Mouse (Mus musculus): Measurements from ENCODE around the gene Ltc4s.

GRCm38 (mm10) chr11:50228772-50229171 lies 9.6 kb downstream of the Ltc4s start:
- TF ChIP-seq CTCF (IDR thresholded peaks at IDR 0.05; ENCODE audit: insufficient read depth, low read depth, low read length) (no peak), POLR2A (IDR thresholded peaks at IDR 0.05; ENCODE audit: insufficient read depth, low read depth, low read length) (no peak)
